24 mouse cellular contexts compared by ENCODE assay signal in the genomic region with DNA sequence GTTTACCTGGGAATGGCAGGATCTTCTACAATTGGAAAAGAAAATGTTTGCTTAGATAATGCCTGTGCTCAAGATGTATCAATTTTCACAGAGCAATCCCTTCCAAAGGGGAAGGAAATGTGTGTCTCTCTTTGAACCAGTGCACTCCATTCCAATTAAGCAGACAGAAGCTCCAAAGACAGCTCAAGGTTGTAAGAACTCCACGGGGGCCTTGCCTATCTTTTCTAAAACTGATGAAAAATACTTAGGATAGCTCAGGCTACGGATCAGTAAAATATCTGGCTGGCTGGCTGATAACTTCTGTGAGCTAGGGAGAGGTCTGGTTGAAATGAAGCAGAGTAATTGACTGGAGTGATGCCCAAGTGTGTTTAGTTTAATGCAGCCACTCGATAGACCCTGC.
"Had no signal": no experiment of that assay in that cellular context is flagged by ENCODE, and none has a peak within 500 bp of the region (broad histone marks: within the 10 kb centered on the region; RNA-seq: fewer than 3 reads in every experiment).

No protein-coding gene starts in this region.

- H3K9me3 ChIP-seq: heart, embryonic 10.5 days; heart, embryonic 12.5 days; hindbrain, embryonic 10.5 days; intestine, embryonic 15.5 days; limb, embryonic 10.5 days; limb, embryonic 12.5 days had no signal

- H3K27me3 ChIP-seq: heart, embryonic 12.5 days; intestine, embryonic 15.5 days; limb, embryonic 12.5 days had no signal

- H3K9ac ChIP-seq: heart, embryonic 12.5 days; hindbrain, embryonic 14.5 days; intestine, embryonic 15.5 days; limb, embryonic 12.5 days had no signal

- H3K4me1 ChIP-seq: heart, embryonic 10.5 days; heart, embryonic 12.5 days; hindbrain, embryonic 10.5 days; intestine, embryonic 15.5 days; limb, embryonic 10.5 days; limb, embryonic 12.5 days had no signal

- H3K36me3 ChIP-seq: heart, embryonic 10.5 days; heart, embryonic 12.5 days; hindbrain, embryonic 10.5 days; intestine, embryonic 15.5 days; limb, embryonic 10.5 days; limb, embryonic 12.5 days had no signal

- H3K4me2 ChIP-seq: heart, embryonic 12.5 days; hindbrain, embryonic 14.5 days; intestine, embryonic 15.5 days; limb, embryonic 12.5 days; liver, embryonic 11.5 days had no signal

- ATAC-seq: inflammation-experienced regulatory T-cells, adult 6 months; intestine, embryonic 15.5 days; intestine, postnatal 0 days had no signal

- H3K27ac ChIP-seq: gastrocnemius, adult 2 months; heart, embryonic 10.5 days; hindbrain, embryonic 10.5 days; hindbrain, embryonic 14.5 days; intestine, embryonic 15.5 days; layer of hippocampus, adult 2 months; left cerebral cortex, adult 2 months; limb, embryonic 10.5 days; limb, embryonic 12.5 days had no signal

- H3K4me3 ChIP-seq: gastrocnemius, adult 2 months; heart, embryonic 10.5 days; heart, embryonic 12.5 days; hindbrain, embryonic 10.5 days; intestine, embryonic 15.5 days; layer of hippocampus, adult 2 months; left cerebral cortex, adult 2 months; limb, embryonic 10.5 days; limb, embryonic 12.5 days had no signal

- DNase-seq: gastrocnemius, adult 2 months; gastrocnemius, postnatal 10 days; gastrocnemius, postnatal 25 days; heart, adult 18-20 months; heart, postnatal 10 days; heart, postnatal 4 days; kidney, adult 18-20 months; kidney, adult 8-10 months; kidney, postnatal 10 days; kidney, postnatal 25 days; kidney, postnatal 4 days; liver had no signal
